Mouse (Mus musculus) ovary, postnatal 36 days (tissue): ENCODE measurements at regions not wholly inside any gene's neighbourhood (a gene's known extent, or its start where the extent isn't known, plus 50 kb on each side); places are given as distances from the start of the nearest gene placed in this dataset.

Source experiments
- DNase-seq: peaks from one replicate; pipeline ENCODE4 v3.0.0; 2022; ENCODE audit warnings: low spot score, mixed read lengths

DNA sequence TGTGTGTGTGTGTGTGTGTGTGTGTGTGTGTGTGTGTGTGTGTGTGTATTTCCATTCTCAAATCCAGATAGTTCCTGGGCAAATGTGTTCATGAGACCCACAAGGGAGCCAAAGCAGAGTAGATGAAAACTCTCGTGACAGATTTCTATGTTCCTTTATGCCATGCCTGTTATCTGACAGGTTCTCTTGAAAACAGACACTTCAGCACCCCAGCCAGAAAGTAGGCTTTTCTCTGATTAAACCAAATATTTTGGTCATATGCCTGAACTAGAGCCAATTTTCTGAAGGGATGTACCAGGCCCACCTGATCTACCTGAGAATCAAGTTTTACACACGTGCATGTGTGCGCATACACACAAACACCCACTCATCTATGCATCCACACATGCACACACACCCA, 95.5 kb downstream of the Psat1 start:
- no peak for DNase-seq

- no peak for DNase-seq
Measured at GRCm38 (mm10) chr19:15850722-15851121, 96.4 kb downstream of the Psat1 start.

DNA sequence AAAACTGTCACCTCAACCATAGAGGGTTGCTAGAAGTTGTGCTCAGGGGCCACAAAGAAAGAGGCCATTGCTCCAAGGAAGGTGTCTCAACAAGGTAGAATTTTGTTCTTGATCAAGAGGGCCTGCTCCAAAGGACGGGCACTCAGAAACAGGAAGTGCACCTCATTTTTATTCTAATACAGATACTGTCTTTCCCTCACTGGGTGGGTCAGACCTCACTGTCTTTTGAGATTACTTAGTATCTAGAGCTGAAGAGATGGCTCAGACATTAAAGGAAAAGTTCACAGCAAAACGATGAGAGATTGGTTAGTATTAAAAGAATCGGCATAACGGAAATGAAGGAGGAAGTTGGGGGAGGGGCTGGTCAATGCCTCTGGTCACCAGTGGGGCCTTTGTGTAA, 97.9 kb downstream of the Psat1 start:
- no peak for DNase-seq

DNA sequence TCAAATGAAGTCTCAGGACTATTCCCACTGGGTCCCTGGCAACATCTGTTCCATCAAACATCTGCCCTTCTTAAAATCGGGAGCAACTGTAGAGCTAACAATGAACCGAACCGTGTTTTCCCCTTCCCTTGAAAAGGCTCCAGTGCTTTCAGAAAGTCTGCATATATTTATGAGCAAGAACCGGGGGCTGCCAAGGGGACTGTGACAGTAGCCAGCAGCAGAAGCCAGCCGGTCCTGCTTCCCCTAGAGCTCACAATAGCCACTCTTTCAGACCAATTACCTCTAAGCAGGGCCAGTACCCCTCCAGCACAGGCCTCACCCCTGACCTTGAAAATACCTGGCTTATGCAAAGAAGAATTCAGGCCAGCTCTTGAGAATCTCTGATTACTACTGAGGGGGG, 108.8 kb downstream of the Psat1 start:
- no peak for DNase-seq

- DNase-seq, result no peak
Measured at GRCm38 (mm10) chr19:15837715-15838175, 109.4 kb downstream of the Psat1 start.

- no peak for DNase-seq
Measured at GRCm38 (mm10) chr19:15836956-15837714, 110.0 kb downstream of the Psat1 start.

DNA sequence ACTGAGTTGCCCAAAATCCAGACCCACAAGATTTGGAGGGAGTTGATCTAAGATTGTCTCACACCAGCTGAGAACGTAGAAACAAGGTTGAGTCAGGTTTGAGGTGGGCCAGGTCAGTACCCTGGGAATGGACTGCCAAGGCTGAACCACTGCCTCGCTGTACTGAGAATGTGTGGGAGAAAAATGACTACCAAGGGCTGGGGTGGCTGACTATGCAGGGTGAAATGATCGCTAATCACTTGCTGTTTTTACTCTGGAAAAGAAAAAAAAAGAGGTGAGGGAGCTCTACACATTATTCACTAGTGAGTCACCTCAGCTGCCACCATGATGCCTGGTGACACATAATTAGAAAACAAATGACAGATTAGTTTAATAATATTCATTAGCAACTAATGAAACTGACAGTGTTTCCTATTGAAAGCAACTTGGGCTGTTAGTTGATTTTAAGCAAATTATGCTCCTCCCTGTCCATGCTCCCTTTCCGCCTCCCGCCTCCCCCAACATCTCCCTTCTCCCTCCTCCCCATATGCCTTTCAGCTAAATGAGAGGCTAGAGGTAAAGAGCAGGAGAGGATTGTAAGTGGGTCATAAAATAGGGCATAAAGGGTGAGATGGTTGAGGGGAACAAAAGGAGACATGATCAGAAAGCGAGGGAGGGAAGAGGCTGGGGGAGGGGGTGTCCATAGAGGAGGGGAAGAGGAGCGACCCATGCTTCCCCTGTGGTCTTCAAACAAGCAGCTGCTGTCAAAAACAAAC, 110.8 kb downstream of the Psat1 start:
- no peak for DNase-seq

- no peak for DNase-seq
Measured at GRCm38 (mm10) chr19:15830385-15830784, 116.8 kb downstream of the Psat1 start.

GRCm38 (mm10) chr19:15829158-15829557, 118.0 kb downstream of the Psat1 start:
- no peak for DNase-seq

DNA sequence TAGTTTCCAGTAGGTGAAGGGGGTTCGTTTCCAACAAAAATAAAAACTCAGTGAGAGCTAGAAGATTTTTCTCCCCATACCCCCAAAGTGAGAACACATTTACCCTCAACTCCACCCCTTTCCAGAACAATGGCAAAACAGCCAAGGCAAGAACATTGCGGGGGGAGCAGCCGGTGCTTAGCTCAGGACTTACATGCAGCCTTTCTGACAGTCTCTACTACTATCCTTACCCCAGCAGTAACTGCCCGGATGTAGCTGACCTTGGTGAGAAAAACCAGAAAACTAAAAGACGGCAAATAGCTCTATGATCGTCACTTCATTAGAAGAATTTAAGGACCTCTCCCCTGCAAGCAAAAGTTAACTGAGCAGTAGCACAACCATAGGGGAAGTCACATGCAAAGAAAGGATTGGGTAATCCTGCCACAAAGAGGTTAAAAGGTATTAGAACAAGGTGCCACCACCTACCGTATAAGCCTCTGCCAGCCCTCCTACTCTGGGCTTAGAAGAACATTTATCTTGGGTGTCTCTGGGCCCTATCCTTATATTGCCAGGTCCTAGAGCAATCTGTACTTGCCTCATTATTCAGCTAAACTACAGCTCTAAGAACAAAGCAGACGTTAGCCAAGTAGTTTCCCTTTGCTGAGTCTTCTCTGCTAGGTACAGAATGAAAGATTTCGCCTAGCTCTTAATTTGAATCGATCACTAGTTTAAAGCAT, 119.0 kb downstream of the Psat1 start:
- DNase-seq, result no peak

- DNase-seq, result no peak
Measured at GRCm38 (mm10) chr19:15827120-15827989, 119.8 kb downstream of the Psat1 start.

DNA sequence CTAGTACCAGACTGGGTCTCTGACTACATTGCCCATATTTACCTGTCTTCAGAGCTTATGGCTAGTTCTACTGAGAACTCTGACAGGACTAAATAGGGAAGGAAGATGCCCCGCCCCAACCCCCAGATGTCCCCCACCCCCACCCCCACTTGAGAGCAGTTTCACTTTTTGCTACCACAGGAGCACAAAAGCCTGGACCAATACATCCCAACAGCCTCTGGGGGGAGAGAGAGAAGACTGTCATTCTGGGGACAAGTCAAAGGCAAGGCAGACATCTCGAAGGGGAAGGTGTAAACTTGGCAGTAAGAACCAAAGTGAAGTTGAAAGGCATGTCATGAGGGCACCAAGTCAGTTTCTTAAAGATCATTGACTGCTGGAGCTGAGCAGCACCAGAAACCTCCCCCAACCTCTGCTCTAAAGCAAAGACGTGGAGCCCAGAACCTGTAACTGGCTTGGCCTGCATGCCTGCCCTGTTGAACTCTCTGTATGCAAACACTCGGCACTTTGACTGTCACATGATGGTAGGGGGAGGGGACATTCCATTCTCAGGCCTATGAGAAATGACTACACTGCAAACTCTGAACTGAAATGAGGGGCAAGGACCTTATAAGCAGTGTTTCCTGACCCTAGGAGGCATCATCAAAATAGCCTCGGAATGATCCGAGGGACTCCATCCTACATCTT, 123.3 kb downstream of the Psat1 start:
- DNase-seq, result no peak

DNA sequence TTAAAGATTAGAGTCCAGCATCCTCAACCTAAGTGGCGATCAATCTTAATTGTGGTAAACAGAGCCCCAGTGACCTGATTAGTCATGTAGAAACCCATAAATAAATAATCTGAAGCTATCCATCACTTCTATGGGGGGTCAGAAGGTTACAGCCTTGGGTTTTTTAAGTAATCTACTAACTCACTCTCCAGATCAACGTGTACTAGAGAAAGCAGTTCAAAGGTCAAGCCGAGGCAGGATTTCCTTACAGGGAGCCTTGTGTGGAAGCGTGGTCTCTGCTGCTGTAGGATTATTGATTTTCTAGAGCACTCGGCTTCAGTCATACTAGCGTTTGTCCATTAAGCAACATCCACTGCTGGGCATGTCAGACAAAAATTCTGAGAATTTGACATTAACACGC, 127.1 kb downstream of the Psat1 start:
- no peak for DNase-seq

GRCm38 (mm10) chr19:15815166-15815565, 132.0 kb downstream of the Psat1 start:
- no peak for DNase-seq

GRCm38 (mm10) chr19:15809008-15809407, 138.1 kb downstream of the Psat1 start:
- DNase-seq, result no peak

- DNase-seq, result no peak
Measured at GRCm38 (mm10) chr19:15807681-15808080, 139.5 kb downstream of the Psat1 start.

DNA sequence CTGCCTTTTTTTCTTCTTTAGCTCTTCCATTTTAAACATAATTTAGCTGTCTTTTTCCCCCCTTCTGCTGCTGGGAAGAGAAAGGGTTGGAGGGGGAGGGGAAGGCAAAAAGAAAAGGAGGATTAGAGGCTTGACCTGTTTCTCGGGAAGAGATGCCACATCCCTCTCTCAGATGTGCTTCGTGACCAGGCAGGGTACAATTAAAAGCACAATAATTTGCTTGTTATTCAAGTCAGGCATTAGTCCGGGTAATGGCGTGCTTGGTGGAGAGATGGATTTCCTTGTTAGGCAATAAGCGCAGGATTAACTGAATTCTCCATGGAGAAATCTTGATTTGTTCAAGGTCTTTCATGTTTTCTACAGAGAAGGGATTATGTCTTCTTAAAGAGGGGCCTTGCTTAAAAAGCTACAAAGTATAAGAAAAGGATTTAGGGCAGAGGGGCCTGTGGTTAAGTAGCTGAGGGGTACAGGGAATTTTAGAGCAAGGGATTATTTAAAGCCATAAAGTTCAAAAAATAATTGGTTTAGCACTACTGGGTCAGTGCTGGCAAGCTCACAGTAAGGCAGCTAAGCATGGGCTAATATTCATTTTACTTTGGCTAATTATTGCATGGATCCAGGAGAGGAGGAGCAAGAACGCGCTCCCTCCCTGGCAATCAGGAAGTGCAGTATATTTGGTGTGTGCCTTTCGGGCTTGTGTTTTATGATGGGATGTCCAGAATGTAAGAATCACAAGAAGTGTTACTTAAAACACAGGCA, 143.8 kb downstream of the Psat1 start:
- DNase-seq, result no peak

DNA sequence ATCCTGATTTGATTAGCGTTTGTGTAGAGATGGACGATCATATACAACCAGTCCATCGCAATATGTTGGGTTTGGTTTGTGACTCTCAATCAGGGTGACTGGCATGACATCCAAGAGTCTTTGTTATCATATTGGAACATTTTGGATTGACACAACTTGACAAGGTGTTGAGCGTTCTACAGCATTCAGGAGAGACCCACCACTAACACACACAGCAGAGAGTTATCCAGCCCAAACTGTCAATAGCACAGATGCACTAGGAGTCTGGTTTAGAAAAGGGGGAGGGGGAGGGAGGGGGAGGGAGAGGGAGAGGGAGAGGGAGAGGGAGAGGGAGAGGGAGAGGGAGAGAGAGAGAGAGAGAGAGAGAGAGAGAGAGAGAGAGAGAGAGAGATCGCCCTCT, 144.5 kb downstream of the Psat1 start:
- no peak for DNase-seq

DNA sequence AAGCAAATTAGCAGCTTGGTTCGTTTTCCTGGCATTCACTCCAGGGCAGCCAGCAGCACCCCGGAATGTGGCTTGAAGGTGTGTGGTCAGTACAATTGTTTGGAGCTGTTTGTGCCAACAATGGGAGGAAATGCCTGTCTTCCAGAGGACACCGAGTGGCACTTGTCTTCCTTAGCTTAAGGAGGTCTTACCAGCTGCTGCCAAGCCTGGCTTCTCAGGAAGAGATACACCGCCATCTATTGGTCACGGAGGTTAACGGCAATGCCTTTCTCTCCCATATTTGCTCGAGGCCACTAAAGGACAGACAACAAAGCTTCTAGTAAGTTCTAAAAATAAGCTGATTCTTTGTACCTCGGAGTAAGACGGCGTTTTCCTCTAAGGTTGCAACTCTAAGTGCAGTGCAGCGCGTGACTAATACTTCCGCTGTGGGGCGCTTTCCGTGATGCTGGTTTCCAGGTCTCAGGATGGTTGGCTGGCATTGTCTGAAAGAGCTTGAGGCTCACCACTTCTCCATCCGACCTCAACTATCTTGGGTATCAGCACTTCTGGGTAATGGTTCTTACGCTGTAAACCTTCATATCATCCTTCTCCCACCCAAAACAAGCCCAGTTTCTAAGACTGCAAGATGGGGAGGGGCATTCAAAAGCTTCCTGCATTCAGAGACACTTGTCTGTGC, 145.2 kb downstream of the Psat1 start:
- peak; percentile 60 for DNase-seq
